Mouse (Mus musculus) stomach, postnatal 0 days (tissue): ENCODE data around the gene Pou3f3.

Experiments
- CTCF ChIP-seq: IDR thresholded peaks from 2 replicates; pipeline ENCODE4 v1.5.1; 2016; ENCODE audit warnings: antibody characterized with exemption, low read depth, mild to moderate bottlenecking, moderate library complexity
- EP300 ChIP-seq: optimal IDR thresholded peaks from 2 replicates; pipeline ENCODE3; 2016; ENCODE audit warnings: antibody characterized with exemption

GRCm38 (mm10) chr1:42712311-42712690 is 16.7 kb downstream of the Pou3f3 start:
- no peak for TF ChIP-seq CTCF
- no peak for TF ChIP-seq EP300
